Mouse (Mus musculus) forebrain, postnatal 0 days (tissue): ENCODE results near the gene Ttc7b. TPM values are rescaled to one million over a fixed set of nuclear protein-coding genes. Genes with fewer than 3 reads are reported as not detected.
A peak's percentile ranks its signal among the peaks of the same experiment; 100 is the strongest.

Source experiments
- ATAC-seq: fragments of 200-750 bp; cut with Nextera tagmentation; 2 replicates; pipeline ENCODE4 v1.8.0; 2017; ENCODE audit warnings: mild to moderate bottlenecking, moderate library complexity
- DNase-seq: peaks from one replicate; pipeline ENCODE4 v3.0.0-alpha.2; 2015
- H3K27ac ChIP-seq: fragments of 300-500 bp; sonication (generic); 2 replicates; pipeline ENCODE4 v1.5.1; 2014; ENCODE audit warnings: low read depth, mild to moderate bottlenecking, antibody characterized with exemption, low read length, moderate library complexity, mixed read lengths
- H3K27me3 ChIP-seq: fragments of 300-500 bp; sonication (generic); 2 replicates; pipeline ENCODE4 v1.6.1; 2014; ENCODE audit warnings: mild to moderate bottlenecking, low read length, mixed read lengths; ENCODE audit not compliant: insufficient read depth
- H3K36me3 ChIP-seq: fragments of 300-500 bp; sonication (generic); 2 replicates; pipeline ENCODE4 v1.6.1; 2014; ENCODE audit warnings: mild to moderate bottlenecking, moderate library complexity; ENCODE audit not compliant: insufficient read depth
- H3K4me1 ChIP-seq: fragments of 300-500 bp; sonication (generic); 2 replicates; pipeline ENCODE4 v1.6.1; 2014; ENCODE audit warnings: antibody characterized with exemption; ENCODE audit not compliant: insufficient read depth
- H3K4me2 ChIP-seq: fragments of 300-500 bp; sonication (generic); 2 replicates; pipeline ENCODE4 v1.6.1; 2014; ENCODE audit warnings: low read depth, mild to moderate bottlenecking, moderate library complexity
- H3K4me3 ChIP-seq: fragments of 300-500 bp; sonication (generic); 2 replicates; pipeline ENCODE4 v1.5.1; 2014; ENCODE audit warnings: low read depth, low read length, mixed read lengths
- H3K9ac ChIP-seq: fragments of 300-500 bp; sonication (generic); 2 replicates; pipeline ENCODE4 v1.6.1; 2014; ENCODE audit warnings: mild to moderate bottlenecking
- H3K9me3 ChIP-seq: fragments of 300-500 bp; sonication (generic); 2 replicates; pipeline ENCODE4 v1.6.1; 2016; ENCODE audit warnings: low read length
- CTCF ChIP-seq: sonication (generic); IDR thresholded peaks from 2 replicates; pipeline ENCODE4 v1.5.1; 2016; ENCODE audit warnings: antibody characterized with exemption, control low read depth, low read depth
- whole genome bisulfite sequencing: fragments of 180-500 bp; shearing (Covaris S2); extraction: QIAGEN DNeasy Blood & Tissue Kit; methylation state at CpG from one replicate; pipeline ENCODE4 v1.1.7; 2014; 5-methylcytosine and 5-hydroxymethylcytosine counted together
- polyA plus RNA-seq: library from polyadenylated mRNA; unstranded; fragments of >200 nt; fragmentation: Nextera tagmentation; extraction: Ambion mirVana; gene quantifications from 2 replicates; pipeline ENCODE4 v1.2.1, GENCODE M21; 2015
- total RNA-seq: library from RNA; depleted of rRNA; stranded (reverse); fragments of >200 nt; gene quantifications from 2 replicates; pipeline ENCODE4 v1.2.3, GENCODE M21; 2014

Gene Ttc7b
- total and polyA plus RNA-seq, 2 experiments from 2014 or later, result 10.8 to 42.2 TPM

DNA sequence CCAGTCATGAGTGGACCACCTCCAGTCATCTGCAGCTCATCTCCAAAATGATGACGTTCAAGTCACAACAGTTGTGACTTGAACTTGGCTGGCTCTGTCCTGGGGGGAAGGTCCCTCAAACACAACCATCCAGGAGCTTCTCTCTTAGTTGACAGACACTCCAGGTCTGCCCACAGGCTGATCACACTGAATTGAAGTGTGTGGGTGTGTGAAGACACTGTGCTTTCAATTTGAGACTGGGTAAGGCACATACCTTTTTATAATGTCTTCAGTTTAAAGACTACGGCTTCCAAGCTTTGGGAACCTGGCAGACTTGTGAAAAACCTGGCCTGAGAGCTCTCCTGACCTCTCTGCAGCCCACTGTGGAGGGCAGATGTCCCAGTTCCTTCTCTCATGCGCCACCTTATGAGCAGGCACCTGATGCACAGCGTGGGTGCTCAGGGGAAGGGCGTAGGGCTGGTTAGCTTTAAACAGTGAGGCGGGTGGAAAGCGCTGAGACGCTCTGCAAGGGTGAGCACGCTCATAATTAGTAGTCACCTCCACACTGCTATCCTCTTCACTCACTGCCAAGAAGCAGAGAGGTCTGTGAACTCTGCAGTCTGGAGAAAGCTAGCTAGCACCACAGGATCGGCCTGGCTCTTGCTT lies 28.5 kb downstream of the Ttc7b start:
- Histone ChIP-seq H3K9me3 (no peaks in the 10 kb centered on the region), H3K4me3 (no peak overlapping the region), H3K27ac (no peak overlapping the region), H3K36me3 (peaks cover 60% of the 10 kb centered on the region), H3K4me2 (no peak overlapping the region), H3K9ac (no peak overlapping the region), H3K4me1 (no peaks in the 10 kb centered on the region), H3K27me3 (no peaks in the 10 kb centered on the region)
- 93% methylated on average over 10 of the region's 10 CpGs for WGBS
- TF ChIP-seq CTCF, result no peak
- ATAC-seq (no peak), DNase-seq (no peak)

DNA sequence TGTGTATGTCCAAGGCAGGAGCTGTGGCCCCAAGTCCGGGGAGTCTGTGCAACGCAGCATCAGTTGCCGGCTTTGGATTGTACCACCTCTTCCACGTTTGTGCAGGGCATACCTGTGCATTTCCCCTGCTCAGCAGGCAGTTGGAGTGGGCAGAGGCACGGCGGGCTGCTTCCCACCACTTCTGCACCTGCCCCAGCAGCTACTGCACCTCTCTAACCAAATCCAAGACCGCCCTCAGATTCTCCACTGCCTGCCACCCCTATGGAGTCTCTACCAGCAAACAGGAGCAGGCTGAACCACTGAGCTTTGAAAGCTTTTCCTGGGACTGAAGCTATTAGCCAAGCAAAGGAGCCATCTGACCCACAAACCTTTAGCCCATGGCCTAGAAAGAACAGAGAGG lies 30.8 kb downstream of the Ttc7b start:
- H3K9ac ChIP-seq, result no peak overlapping the region
- H3K9me3 ChIP-seq, result no peaks in the 10 kb centered on the region
- WGBS, result 91% methylated on average over 7 of the region's 7 CpGs
- H3K4me3 ChIP-seq, result no peak overlapping the region
- peaks cover 45% of the 10 kb centered on the region for H3K36me3 ChIP-seq
- no peaks in the 10 kb centered on the region for H3K27me3 ChIP-seq
- no peak overlapping the region for H3K27ac ChIP-seq
- H3K4me2 ChIP-seq, result no peak overlapping the region
- DNase-seq (no peak), ATAC-seq (no peak)
- TF ChIP-seq CTCF, result no peak
- no peaks in the 10 kb centered on the region for H3K4me1 ChIP-seq

DNA sequence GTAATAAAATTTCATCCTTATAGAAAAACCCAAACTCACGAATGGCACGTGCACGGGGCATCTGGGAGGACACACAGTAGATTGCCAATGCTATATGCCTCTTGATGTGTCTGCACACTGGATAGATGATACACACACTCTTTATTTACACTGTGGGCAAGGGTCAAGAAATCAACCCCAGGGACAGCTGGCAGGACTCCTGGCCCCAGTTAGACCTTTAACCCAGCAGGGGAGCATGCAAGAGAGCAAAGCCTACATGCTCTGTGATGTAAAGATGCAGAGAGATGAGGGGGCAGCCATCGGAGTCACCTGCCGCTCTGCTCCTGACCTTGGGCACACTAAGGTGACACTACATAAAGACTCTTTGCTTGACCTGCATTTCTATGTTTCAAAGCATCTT lies 32.3 kb downstream of the Ttc7b start:
- H3K27ac ChIP-seq, result no peak overlapping the region
- no peak overlapping the region for H3K4me3 ChIP-seq
- ATAC-seq (no peak), DNase-seq (no peak)
- TF ChIP-seq CTCF, result no peak
- H3K4me2 ChIP-seq, result no peak overlapping the region
- H3K4me1 ChIP-seq, result no peaks in the 10 kb centered on the region
- peaks cover 37% of the 10 kb centered on the region for H3K36me3 ChIP-seq
- WGBS, result 97% methylated on average over 5 of the region's 5 CpGs
- H3K9me3 ChIP-seq, result no peaks in the 10 kb centered on the region
- H3K9ac ChIP-seq, result no peak overlapping the region
- no peaks in the 10 kb centered on the region for H3K27me3 ChIP-seq

DNA sequence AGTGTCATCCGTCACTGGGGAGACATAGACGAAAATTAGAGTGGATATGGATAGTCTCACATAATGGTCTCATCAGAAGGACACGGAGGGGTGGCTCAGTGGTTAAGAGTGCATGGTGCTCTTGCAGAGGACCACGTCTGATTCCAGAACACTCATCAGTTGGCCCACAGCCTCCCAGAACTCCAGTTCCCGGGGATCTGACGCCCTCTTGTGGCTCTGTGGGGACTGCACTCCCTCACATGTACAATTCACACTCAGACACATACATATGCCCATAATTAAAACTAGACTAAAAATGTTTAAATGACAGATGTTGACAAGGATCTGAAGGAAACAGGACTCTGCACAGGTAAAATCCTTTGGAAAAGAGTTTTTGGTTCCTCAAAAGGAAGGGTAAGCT lies 34.4 kb downstream of the Ttc7b start:
- H3K4me3 ChIP-seq, result no peak overlapping the region
- DNase-seq, result no peak
- no peaks in the 10 kb centered on the region for H3K27me3 ChIP-seq
- 67% methylated on average over 6 of the region's 6 CpGs for WGBS
- no peaks in the 10 kb centered on the region for H3K9me3 ChIP-seq
- no peak overlapping the region for H3K4me2 ChIP-seq
- TF ChIP-seq CTCF, result peak; percentile 48
- H3K9ac ChIP-seq, result no peak overlapping the region
- no peaks in the 10 kb centered on the region for H3K4me1 ChIP-seq
- H3K27ac ChIP-seq, result no peak overlapping the region
- ATAC-seq, result no peak
- peaks cover 40% of the 10 kb centered on the region for H3K36me3 ChIP-seq

DNA sequence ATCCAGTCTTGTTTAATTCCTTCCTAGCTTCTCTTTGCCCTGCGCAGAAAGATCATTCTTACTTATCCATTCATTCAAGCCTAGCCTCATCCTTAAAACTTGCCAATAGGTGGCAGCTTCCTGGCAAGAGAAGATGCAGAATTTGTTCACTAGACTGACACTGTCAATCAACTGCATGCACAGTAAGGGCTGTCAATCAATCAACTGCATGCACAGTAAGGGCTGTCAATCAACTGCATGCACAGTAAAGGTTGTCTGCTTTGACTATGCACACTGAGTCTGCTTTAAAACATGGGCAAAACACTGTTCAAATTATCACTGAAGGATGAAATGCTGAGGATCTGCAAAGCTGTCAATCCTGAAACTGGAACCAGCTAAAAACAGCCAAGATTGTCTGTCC lies 37.6 kb downstream of the Ttc7b start:
- 65% methylated on average over 1 of the region's 1 CpGs for WGBS
- Histone ChIP-seq H3K27me3 (no peaks in the 10 kb centered on the region), H3K4me2 (no peak overlapping the region), H3K9ac (no peak overlapping the region), H3K9me3 (no peaks in the 10 kb centered on the region), H3K4me3 (no peak overlapping the region), H3K27ac (no peak overlapping the region), H3K4me1 (no peaks in the 10 kb centered on the region), H3K36me3 (peaks cover 29% of the 10 kb centered on the region)
- peak; percentile 34; the same call in 1 of the 2 replicates for TF ChIP-seq CTCF
- peak; percentile 11 for DNase-seq
- peak; percentile 78; the same call in 1 of the 2 replicates for ATAC-seq

DNA sequence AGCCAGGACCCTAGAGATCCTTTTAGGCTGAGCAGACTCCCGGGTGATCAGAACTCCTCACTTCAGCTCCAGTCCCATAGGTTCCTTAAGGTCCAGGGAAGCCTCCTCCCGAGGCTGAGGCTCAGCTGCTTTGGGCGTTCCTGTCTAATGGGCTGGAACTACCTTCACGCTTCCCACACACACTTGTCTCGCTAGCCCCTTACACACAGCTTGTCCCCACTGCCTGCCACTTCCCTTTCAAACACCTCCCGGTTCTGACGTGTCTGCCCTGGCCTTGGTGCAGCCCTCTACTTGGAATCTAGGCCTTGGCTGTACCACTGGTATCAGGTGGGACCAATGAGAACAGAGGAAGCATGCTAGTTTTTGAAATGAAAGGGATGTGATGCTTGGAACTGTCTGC lies 38.4 kb downstream of the Ttc7b start:
- Histone ChIP-seq H3K9ac (no peak overlapping the region), H3K36me3 (peaks cover 21% of the 10 kb centered on the region; the same call in 1 of the 2 replicates), H3K27me3 (no peaks in the 10 kb centered on the region), H3K9me3 (no peaks in the 10 kb centered on the region), H3K4me2 (no peak overlapping the region), H3K4me1 (no peaks in the 10 kb centered on the region), H3K27ac (no peak overlapping the region), H3K4me3 (no peak overlapping the region)
- no peak for TF ChIP-seq CTCF
- no peak for ATAC-seq
- 83% methylated on average over 7 of the region's 7 CpGs for WGBS
- no peak for DNase-seq

DNA sequence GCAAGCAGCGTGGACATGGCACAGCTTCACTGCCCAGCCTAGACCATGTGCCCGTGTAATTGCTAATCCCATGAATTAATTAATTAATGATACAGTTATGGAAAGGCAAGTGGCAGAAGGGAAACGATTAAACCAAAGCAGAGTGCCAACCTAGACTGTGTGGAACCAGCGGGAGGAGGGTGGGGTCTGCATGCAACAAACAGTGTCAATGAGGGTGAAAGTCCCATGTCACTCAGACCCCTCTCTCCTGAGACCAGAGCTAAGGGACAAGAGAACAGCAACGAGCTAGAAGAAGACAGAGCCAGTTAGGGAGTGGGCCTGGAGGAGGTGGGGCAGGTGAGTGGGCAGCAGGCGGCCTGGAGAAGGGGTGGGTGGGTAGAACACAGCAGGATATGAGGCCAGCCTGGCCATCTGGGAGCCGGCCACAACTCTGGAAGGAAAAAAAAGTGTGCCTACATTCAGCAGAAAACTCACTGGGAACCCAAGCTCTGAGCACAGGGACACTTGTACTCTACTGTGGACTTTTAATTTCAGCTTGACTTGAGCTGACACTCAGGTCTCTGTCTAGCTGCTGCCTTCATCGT lies 39.1 kb downstream of the Ttc7b start:
- no peaks in the 10 kb centered on the region for H3K4me1 ChIP-seq
- 58% methylated on average over 8 of the region's 8 CpGs for WGBS
- ATAC-seq (no peak; the same call in 1 of the 2 replicates), DNase-seq (no peak)
- TF ChIP-seq CTCF, result no peak
- H3K9me3 ChIP-seq, result no peaks in the 10 kb centered on the region
- peaks cover 20% of the 10 kb centered on the region; the same call in 1 of the 2 replicates for H3K36me3 ChIP-seq
- no peak overlapping the region for H3K9ac ChIP-seq
- no peak overlapping the region for H3K4me2 ChIP-seq
- no peak overlapping the region for H3K27ac ChIP-seq
- no peak overlapping the region for H3K4me3 ChIP-seq
- no peaks in the 10 kb centered on the region for H3K27me3 ChIP-seq
